In the genomic region with DNA sequence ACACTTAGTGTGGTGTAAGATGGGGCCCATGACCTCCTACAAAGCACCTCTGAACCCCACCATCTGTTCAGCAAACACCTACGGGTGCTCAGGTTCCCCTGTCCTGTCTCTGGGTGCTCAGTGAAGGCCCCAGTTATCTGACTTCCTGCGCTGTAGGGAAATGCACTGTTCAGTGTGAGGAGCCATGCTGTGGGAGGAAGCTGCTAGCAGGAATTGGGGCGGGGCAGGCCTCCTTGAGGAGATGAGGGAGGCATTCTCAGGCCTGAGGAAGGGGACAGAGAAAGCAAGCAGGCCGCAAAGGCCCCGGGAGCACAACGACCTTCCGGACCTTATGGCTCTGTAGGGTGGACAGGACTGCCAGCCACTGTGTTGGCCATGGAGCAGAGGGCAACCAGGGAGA, we compare ENCODE assay signal across 14 mouse cellular contexts. TPM values are rescaled to one million over a fixed set of nuclear protein-coding genes. Genes with fewer than 3 reads are reported as not detected.
A peak's percentile ranks its signal among the peaks of the same experiment; 100 is the strongest.
DNase-seq lines count a peak whose midpoint lies in the region; ATAC-seq lines count a peak whose summit lies in the region.
"Had no signal": no experiment of that assay in that cellular context is flagged by ENCODE, and none has a peak within 500 bp of the region (broad histone marks: within the 10 kb centered on the region; RNA-seq: fewer than 3 reads in every experiment).

No protein-coding gene starts in this region.

- DNase-seq in kidney, adult 18-20 months, result no peak
- DNase-seq in R1 (ENCODE audit: low read depth, low spot score), result peak; percentile 78
- DNase-seq in right cerebral cortex, postnatal 10 days (ENCODE audit: low spot score in 2 of 2), result no peak
- DNase-seq: adrenal gland, postnatal 10 days; cerebellum, adult 11-12 months; retina, postnatal 1 day had no signal

- H3K9ac ChIP-seq in forebrain, embryonic 13.5 days, result no peak overlapping the region
- no peak overlapping the region for H3K9ac ChIP-seq in forebrain, embryonic 15.5 days (replicated peaks)
- H3K9ac ChIP-seq in kidney, embryonic 15.5 days, result no peak overlapping the region
- no peak overlapping the region for H3K9ac ChIP-seq in liver, embryonic 15.5 days
- H3K9ac ChIP-seq: embryonic facial prominence, embryonic 12.5 days; limb, embryonic 15.5 days had no signal

- ATAC-seq in forebrain, embryonic 13.5 days, result no peak
- ATAC-seq in forebrain, embryonic 15.5 days (replicated peaks), result no peak
- no peak for ATAC-seq in kidney, embryonic 15.5 days (replicated peaks; ENCODE audit: low FRiP score)
- ATAC-seq in liver, embryonic 15.5 days (ENCODE audit: insufficient read depth), result no peak
- ATAC-seq in megakaryocyte progenitor cell, adult 5-6 weeks (replicated peaks; ENCODE audit: poor library complexity), result no peak
- ATAC-seq: intestine, embryonic 16.5 days had no signal

- H3K27ac ChIP-seq in forebrain, embryonic 13.5 days, result peak overlapping the region; percentile 6; the same call in 1 of the 2 replicates
- no peak overlapping the region for H3K27ac ChIP-seq in forebrain, embryonic 15.5 days (replicated peaks)
- H3K27ac ChIP-seq in kidney, embryonic 15.5 days, result peak overlapping the region; percentile 65
- H3K27ac ChIP-seq in liver, embryonic 15.5 days (replicated peaks), result peak overlapping the region; percentile 64
- H3K27ac ChIP-seq: embryonic facial prominence, embryonic 12.5 days; limb, embryonic 15.5 days had no signal

- H3K4me3 ChIP-seq in forebrain, embryonic 13.5 days, result no peak overlapping the region
- H3K4me3 ChIP-seq in forebrain, embryonic 15.5 days, result no peak overlapping the region
- no peak overlapping the region for H3K4me3 ChIP-seq in kidney, embryonic 15.5 days (replicated peaks)
- H3K4me3 ChIP-seq in liver, embryonic 15.5 days (replicated peaks), result no peak overlapping the region
- H3K4me3 ChIP-seq: embryonic facial prominence, embryonic 12.5 days; limb, embryonic 15.5 days had no signal

- no peak overlapping the region for H3K4me2 ChIP-seq in forebrain, embryonic 13.5 days
- no peak overlapping the region for H3K4me2 ChIP-seq in forebrain, embryonic 15.5 days (replicated peaks)
- no peak overlapping the region for H3K4me2 ChIP-seq in kidney, embryonic 15.5 days
- H3K4me2 ChIP-seq in liver, embryonic 15.5 days, result peak overlapping the region; percentile 15; the same call in 1 of the 2 replicates
- H3K4me2 ChIP-seq: embryonic facial prominence, embryonic 12.5 days; limb, embryonic 15.5 days had no signal

- peaks cover under 1% of the 10 kb centered on the region; the same call in 1 of the 2 replicates for H3K4me1 ChIP-seq in forebrain, embryonic 13.5 days
- H3K4me1 ChIP-seq in forebrain, embryonic 15.5 days, result peaks cover under 1% of the 10 kb centered on the region; the same call in 1 of the 2 replicates
- peaks cover 35% of the 10 kb centered on the region for H3K4me1 ChIP-seq in kidney, embryonic 15.5 days
- H3K4me1 ChIP-seq in liver, embryonic 15.5 days (replicated peaks), result peaks cover 60% of the 10 kb centered on the region
- H3K4me1 ChIP-seq: embryonic facial prominence, embryonic 12.5 days had no signal

- H3K9me3 ChIP-seq in forebrain, embryonic 13.5 days (replicated peaks), result no peaks in the 10 kb centered on the region
- no peaks in the 10 kb centered on the region for H3K9me3 ChIP-seq in forebrain, embryonic 15.5 days
- H3K9me3 ChIP-seq in kidney, embryonic 15.5 days (replicated peaks), result no peaks in the 10 kb centered on the region
- no peaks in the 10 kb centered on the region for H3K9me3 ChIP-seq in liver, embryonic 15.5 days (replicated peaks)
- H3K9me3 ChIP-seq: embryonic facial prominence, embryonic 12.5 days; limb, embryonic 15.5 days had no signal

- WGBS in forebrain, embryonic 13.5 days, result 91% methylated on average over 7 of the region's 7 CpGs
- WGBS in forebrain, embryonic 15.5 days, result 86% methylated on average over 7 of the region's 7 CpGs
- 78% methylated on average over 7 of the region's 7 CpGs for WGBS in kidney, embryonic 15.5 days
- WGBS in liver, embryonic 15.5 days (ENCODE audit: insufficient replicate concordance), result 32% methylated on average over 7 of the region's 7 CpGs

- peaks cover 62% of the 10 kb centered on the region for H3K36me3 ChIP-seq in forebrain, embryonic 13.5 days (ENCODE audit: poor library complexity, severe bottlenecking)
- peaks cover 36% of the 10 kb centered on the region for H3K36me3 ChIP-seq in forebrain, embryonic 15.5 days
- H3K36me3 ChIP-seq in kidney, embryonic 15.5 days, result peaks cover 62% of the 10 kb centered on the region
- peaks cover 73% of the 10 kb centered on the region for H3K36me3 ChIP-seq in liver, embryonic 15.5 days (replicated peaks)

- H3K27me3 ChIP-seq in forebrain, embryonic 13.5 days, result no peaks in the 10 kb centered on the region
- H3K27me3 ChIP-seq in forebrain, embryonic 15.5 days, result no peaks in the 10 kb centered on the region
- no peaks in the 10 kb centered on the region for H3K27me3 ChIP-seq in kidney, embryonic 15.5 days
- no peaks in the 10 kb centered on the region for H3K27me3 ChIP-seq in liver, embryonic 15.5 days
- H3K27me3 ChIP-seq: embryonic facial prominence, embryonic 12.5 days; limb, embryonic 15.5 days had no signal

RNA-seq across cellular contexts. Expression of gene Pttg1ip, which starts 7.6 kb away (rescaled TPM):
- polyA plus RNA-seq in forebrain, embryonic 13.5 days (2015; fragmentation: Nextera tagmentation; extraction: Ambion mirVana), result 57.8 and 63.6 TPM in 2 replicates
- polyA plus RNA-seq in forebrain, embryonic 15.5 days (2015; fragmentation: Nextera tagmentation; extraction: Ambion mirVana), result 67.5 and 71.0 TPM in 2 replicates
- polyA plus RNA-seq in kidney, embryonic 15.5 days (2015; fragmentation: Nextera tagmentation; extraction: Ambion mirVana), result 149 and 152 TPM in 2 replicates
- polyA plus RNA-seq in liver, embryonic 15.5 days (2015; fragmentation: Nextera tagmentation; extraction: Ambion mirVana), result 79.6 and 89.2 TPM in 2 replicates
- total RNA-seq in megakaryocyte progenitor cell, adult 5-6 weeks (2015), result 54.1 and 60.0 TPM in 2 replicates
- 31.8 and 37.6 TPM in 2 replicates for total RNA-seq in megakaryocyte progenitor cell, adult 5-6 weeks (2017)

RNA-seq across cellular contexts. Expression of gene Sumo3, which starts 16.8 kb away (rescaled TPM):
- 329 and 347 TPM in 2 replicates for polyA plus RNA-seq in forebrain, embryonic 13.5 days (2015; fragmentation: Nextera tagmentation; extraction: Ambion mirVana)
- polyA plus RNA-seq in forebrain, embryonic 15.5 days (2015; fragmentation: Nextera tagmentation; extraction: Ambion mirVana), result 318 and 322 TPM in 2 replicates
- 332 TPM in 2 replicates for polyA plus RNA-seq in kidney, embryonic 15.5 days (2015; fragmentation: Nextera tagmentation; extraction: Ambion mirVana)
- 91.2 and 93.4 TPM in 2 replicates for polyA plus RNA-seq in liver, embryonic 15.5 days (2015; fragmentation: Nextera tagmentation; extraction: Ambion mirVana)
- 34.5 and 38.8 TPM in 2 replicates for total RNA-seq in megakaryocyte progenitor cell, adult 5-6 weeks (2015)
- 187 and 212 TPM in 2 replicates for total RNA-seq in megakaryocyte progenitor cell, adult 5-6 weeks (2017)

RNA-seq across cellular contexts. Expression of gene Gm49325, which starts 16.9 kb away (rescaled TPM):
- 2.3 TPM in 1 of 2 replicates, not detected in the other for polyA plus RNA-seq in forebrain, embryonic 13.5 days (2015; fragmentation: Nextera tagmentation; extraction: Ambion mirVana)
- polyA plus RNA-seq in forebrain, embryonic 15.5 days (2015; fragmentation: Nextera tagmentation; extraction: Ambion mirVana), result 4.2 and 8.6 TPM in 2 replicates
- polyA plus RNA-seq in kidney, embryonic 15.5 days (2015; fragmentation: Nextera tagmentation; extraction: Ambion mirVana), result 3.6 and 6.3 TPM in 2 replicates
- polyA plus RNA-seq in liver, embryonic 15.5 days (2015; fragmentation: Nextera tagmentation; extraction: Ambion mirVana), result 0.82 TPM in 1 of 2 replicates, not detected in the other
- total RNA-seq in megakaryocyte progenitor cell, adult 5-6 weeks (2015), result not detected in 2 replicates
- 1.1 TPM in 1 of 2 replicates, not detected in the other for total RNA-seq in megakaryocyte progenitor cell, adult 5-6 weeks (2017)
- polyA plus RNA-seq: intestine, embryonic 16.5 days had no signal

RNA-seq across cellular contexts. Expression of gene Ube2g2, which starts 33.0 kb away (rescaled TPM):
- polyA plus RNA-seq in forebrain, embryonic 13.5 days (2015; fragmentation: Nextera tagmentation; extraction: Ambion mirVana), result 103 and 115 TPM in 2 replicates
- 108 and 117 TPM in 2 replicates for polyA plus RNA-seq in forebrain, embryonic 15.5 days (2015; fragmentation: Nextera tagmentation; extraction: Ambion mirVana)
- polyA plus RNA-seq in kidney, embryonic 15.5 days (2015; fragmentation: Nextera tagmentation; extraction: Ambion mirVana), result 71.9 and 72.0 TPM in 2 replicates
- 47.0 and 58.0 TPM in 2 replicates for polyA plus RNA-seq in liver, embryonic 15.5 days (2015; fragmentation: Nextera tagmentation; extraction: Ambion mirVana)
- total RNA-seq in megakaryocyte progenitor cell, adult 5-6 weeks (2015), result 22.8 and 25.1 TPM in 2 replicates
- 30.4 and 34.2 TPM in 2 replicates for total RNA-seq in megakaryocyte progenitor cell, adult 5-6 weeks (2017)

RNA-seq across cellular contexts. Expression of gene Itgb2, which starts 59.1 kb away (rescaled TPM):
- polyA plus RNA-seq in forebrain, embryonic 13.5 days (2015; fragmentation: Nextera tagmentation; extraction: Ambion mirVana), result 0.34 and 0.37 TPM in 2 replicates
- 0.65 and 0.87 TPM in 2 replicates for polyA plus RNA-seq in forebrain, embryonic 15.5 days (2015; fragmentation: Nextera tagmentation; extraction: Ambion mirVana)
- polyA plus RNA-seq in kidney, embryonic 15.5 days (2015; fragmentation: Nextera tagmentation; extraction: Ambion mirVana), result 2.1 and 2.3 TPM in 2 replicates
- polyA plus RNA-seq in liver, embryonic 15.5 days (2015; fragmentation: Nextera tagmentation; extraction: Ambion mirVana), result 17.1 and 18.5 TPM in 2 replicates
- total RNA-seq in megakaryocyte progenitor cell, adult 5-6 weeks (2015), result 37.2 and 37.9 TPM in 2 replicates
- total RNA-seq in megakaryocyte progenitor cell, adult 5-6 weeks (2017), result 35.1 and 42.0 TPM in 2 replicates
